Mouse (Mus musculus) MEL (cell line): ENCODE measurements around the gene Dclre1c.

Experiments used
- CHD1 ChIP-seq: IDR thresholded peaks from 2 replicates; pipeline ENCODE4 v1.6.1; 2012; ENCODE audit warnings: low read depth, mild to moderate bottlenecking, inconsistent platforms, low read length, improper control_type of control experiment
- CTCF ChIP-seq, 3 experiments: IDR thresholded peaks in 2 of 3; conservative IDR thresholded peaks in 1 of 3; 2 replicates each; pipeline ENCODE4 v1.5.1; 2011 to 2012; ENCODE audit warnings: low read length in 3 of 3, low read depth in 2 of 3, mild to moderate bottlenecking in 2 of 3, improper control_type of control experiment in 1 of 3, inconsistent platforms in 1 of 3, mixed read lengths in 1 of 3, moderate library complexity in 1 of 3; ENCODE audit not compliant: control insufficient read depth in 1 of 3, insufficient read depth in 1 of 3, poor library complexity in 1 of 3, severe bottlenecking in 1 of 3
- E2F4 ChIP-seq: IDR thresholded peaks from 2 replicates; pipeline ENCODE4 v1.6.1; 2011; ENCODE audit warnings: low read depth, low read length, improper control_type of control experiment, borderline replicate concordance
- EP300 ChIP-seq, 2 experiments: IDR thresholded peaks; 2 replicates each; pipeline ENCODE4 v1.6.1; 2011; ENCODE audit warnings: improper control_type of control experiment in 2 of 2, low read length in 2 of 2, low read depth in 1 of 2, mild to moderate bottlenecking in 1 of 2
- GABPA ChIP-seq: IDR thresholded peaks from 2 replicates; pipeline ENCODE4 v1.6.1; 2012; ENCODE audit warnings: low read depth, mild to moderate bottlenecking, inconsistent platforms, low read length, improper control_type of control experiment, moderate library complexity
- KAT2A ChIP-seq: conservative IDR thresholded peaks from 2 replicates; pipeline ENCODE4 v1.6.1; 2012; ENCODE audit warnings: low read depth, low read length, improper control_type of control experiment, inconsistent platforms
- MAX ChIP-seq: IDR thresholded peaks from 2 replicates; pipeline ENCODE4 v1.6.1; 2011; ENCODE audit warnings: low read length, improper control_type of control experiment
- MYB ChIP-seq: IDR thresholded peaks from 2 replicates; pipeline ENCODE4 v1.6.1; 2011; ENCODE audit warnings: mild to moderate bottlenecking, low read depth, low read length, improper control_type of control experiment
- POLR2A ChIP-seq, 2 experiments: IDR thresholded peaks; 2 replicates each; pipeline ENCODE4 v1.6.1; 2011 to 2012; ENCODE audit warnings: low read length in 2 of 2, mild to moderate bottlenecking in 2 of 2, control low read depth in 1 of 2, improper control_type of control experiment in 1 of 2, low read depth in 1 of 2, moderate library complexity in 1 of 2; ENCODE audit not compliant: control insufficient read depth in 1 of 2, insufficient read depth in 1 of 2, poor library complexity in 1 of 2
- SMC3 ChIP-seq: IDR thresholded peaks from 2 replicates; pipeline ENCODE4 v1.6.1; 2011; ENCODE audit warnings: low read depth, low read length, improper control_type of control experiment
- TAL1 ChIP-seq: IDR thresholded peaks from 2 replicates; pipeline ENCODE4 v1.6.1; 2012; ENCODE audit warnings: mild to moderate bottlenecking, inconsistent platforms, low read length, moderate library complexity, mixed read lengths

- TF ChIP-seq SMC3 = no peak
- no peak for TF ChIP-seq EP300 (IDR thresholded peaks at IDR 0.05; ENCODE audit: low read depth in 1 of 2, low read length in 2 of 2)
- TF ChIP-seq CTCF (IDR thresholded peaks at IDR 0.05 in 2 of 3, conservative IDR thresholded peaks at IDR 0.05 in 1 of 3; ENCODE audit: control insufficient read depth in 1 of 3, insufficient read depth in 1 of 3, low read depth in 2 of 3, low read length in 3 of 3, poor library complexity in 1 of 3, severe bottlenecking in 1 of 3) = no peak
- no peak for TF ChIP-seq POLR2A (IDR thresholded peaks at IDR 0.05; ENCODE audit: control insufficient read depth in 1 of 2, insufficient read depth in 1 of 2, low read depth in 1 of 2, low read length in 2 of 2, poor library complexity in 1 of 2)
- no peak for TF ChIP-seq MAX
- no peak for TF ChIP-seq KAT2A
- TF ChIP-seq E2F4 = no peak
- TF ChIP-seq TAL1 = no peak
- TF ChIP-seq MYB = no peak
- TF ChIP-seq CHD1 = no peak
- no peak for TF ChIP-seq GABPA
These were observed 88.1 kb downstream of the Dclre1c start for GRCm38 (mm10) chr2:3512076-3512475.
